Mouse (Mus musculus): ENCODE results near the gene Gnat2.

DNA sequence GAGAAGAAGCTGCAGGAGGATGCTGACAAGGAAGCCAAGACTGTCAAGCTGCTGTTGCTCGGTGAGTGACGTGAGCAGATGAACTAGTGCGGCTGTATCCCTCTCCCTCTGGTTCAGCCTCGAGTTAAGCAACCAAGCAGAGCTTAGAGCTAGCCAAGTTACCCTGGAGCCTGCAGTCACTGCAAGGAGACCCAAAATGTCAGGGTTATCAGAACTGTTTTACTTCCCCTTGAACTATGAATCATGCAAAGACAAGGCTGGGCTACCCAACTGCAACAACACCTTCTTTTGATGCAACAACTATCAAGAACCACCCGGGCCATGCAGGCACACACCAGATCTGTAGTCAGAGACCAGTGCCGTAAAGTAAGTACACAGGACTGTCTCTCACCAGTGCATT, 717 bp downstream of the Gnat2 start:
- no peak for TF ChIP-seq CTCF (IDR thresholded peaks at IDR 0.05; ENCODE audit: borderline replicate concordance, control insufficient read depth, extremely low read depth, insufficient read depth, low read length, poor library complexity)
- TF ChIP-seq POLR2A (IDR thresholded peaks at IDR 0.05; ENCODE audit: control insufficient read depth, extremely low read depth, insufficient read depth, low read length, poor library complexity) = no peak
